Mouse (Mus musculus) liver, embryonic 14.5 days (tissue): Measurements from ENCODE around the gene Wdr73. TPM values are rescaled to one million over a fixed set of nuclear protein-coding genes. Genes with fewer than 3 reads are reported as not detected.

ENCODE experiments used
- ATAC-seq: fragments of 200-750 bp; cut with Nextera tagmentation; 2 replicates; pipeline ENCODE4 v1.8.0; 2017; ENCODE audit warnings: moderate number of reproducible peaks, mild to moderate bottlenecking, moderate library complexity; ENCODE audit not compliant: insufficient read depth
- DNase-seq, 3 experiments: peaks; one replicate each; pipeline ENCODE4 v3.0.0-alpha.2; 2012 to 2013; ENCODE audit warnings: low read depth in 3 of 3, low spot score in 3 of 3
- H3K27ac ChIP-seq: fragments of 300-500 bp; sonication (generic); 2 replicates; pipeline ENCODE4 v1.5.1; 2014; ENCODE audit warnings: moderate library complexity, mild to moderate bottlenecking, control low read depth, inconsistent platforms
- H3K27me3 ChIP-seq: fragments of 300-500 bp; sonication (generic); 2 replicates; pipeline ENCODE4 v1.6.1; 2014; ENCODE audit warnings: mild to moderate bottlenecking, low read length, moderate library complexity; ENCODE audit not compliant: control insufficient read depth, insufficient read depth
- H3K36me3 ChIP-seq: fragments of 300-500 bp; sonication (generic); replicated peaks from 2 replicates; pipeline ENCODE4 v1.6.1; 2014; ENCODE audit warnings: low read depth; ENCODE audit not compliant: control insufficient read depth, insufficient read depth
- H3K4me1 ChIP-seq, 2 experiments: fragments of 200-500 bp in 1 of 2; fragments of 300-500 bp in 1 of 2; sonication (generic) in 1 of 2; replicated peaks; 2 replicates each; pipeline ENCODE4 v1.6.1; 2012 to 2014; ENCODE audit warnings: antibody characterized with exemption in 1 of 2, inconsistent platforms in 1 of 2, low read length in 1 of 2; ENCODE audit not compliant: control insufficient read depth in 2 of 2, insufficient read depth in 2 of 2
- H3K4me2 ChIP-seq: fragments of 300-500 bp; sonication (generic); 2 replicates; pipeline ENCODE4 v1.6.1; 2014; ENCODE audit warnings: low read depth, mild to moderate bottlenecking, control low read depth, moderate library complexity
- H3K4me3 ChIP-seq, 2 experiments: fragments of 200-500 bp in 1 of 2; fragments of 300-500 bp in 1 of 2; sonication (generic) in 1 of 2; 2 replicates each; pipeline ENCODE4 v1.5.1; 2012 to 2014; ENCODE audit warnings: low read depth in 2 of 2, low read length in 2 of 2, mild to moderate bottlenecking in 2 of 2, control low read depth in 1 of 2, inconsistent platforms in 1 of 2, moderate library complexity in 1 of 2; ENCODE audit not compliant: insufficient read depth in 1 of 2
- H3K9ac ChIP-seq: fragments of 300-500 bp; sonication (generic); replicated peaks from 2 replicates; pipeline ENCODE4 v1.6.1; 2014; ENCODE audit warnings: mild to moderate bottlenecking, control low read depth, moderate library complexity
- H3K9me3 ChIP-seq: fragments of 300-500 bp; sonication (generic); 2 replicates; pipeline ENCODE4 v1.6.1; 2016; ENCODE audit warnings: low read length, mixed read lengths; ENCODE audit not compliant: control insufficient read depth
- CTCF ChIP-seq: IDR thresholded peaks from 2 replicates; pipeline ENCODE4 v1.5.1; 2016; ENCODE audit warnings: antibody characterized with exemption, low read depth, control low read depth
- EP300 ChIP-seq: IDR thresholded peaks from 2 replicates; pipeline ENCODE4 v1.6.1; 2016; ENCODE audit warnings: antibody characterized with exemption, low read depth
- WGBS: fragments of 180-500 bp; shearing (Covaris S2); extraction: QIAGEN DNeasy Blood & Tissue Kit; methylation state at CpG from one replicate; pipeline ENCODE4 v1.1.7; 2014; ENCODE audit not compliant: insufficient replicate concordance; 5-methylcytosine and 5-hydroxymethylcytosine counted together
- polyA plus RNA-seq, 2 experiments: library from polyadenylated mRNA; depleted of rRNA in 1 of 2; stranded (reverse) in 1 of 2; unstranded in 1 of 2; fragments of >200 nt; fragmentation: Nextera tagmentation in 1 of 2; extraction: Ambion mirVana in 1 of 2; gene quantifications; 2 replicates each; pipeline versions ENCODE4 v1.2.1 to v1.2.3; 2012 to 2014

The Wdr73 gene
- polyA plus RNA-seq, 2 experiments = 10.7 to 11.8 TPM

DNA sequence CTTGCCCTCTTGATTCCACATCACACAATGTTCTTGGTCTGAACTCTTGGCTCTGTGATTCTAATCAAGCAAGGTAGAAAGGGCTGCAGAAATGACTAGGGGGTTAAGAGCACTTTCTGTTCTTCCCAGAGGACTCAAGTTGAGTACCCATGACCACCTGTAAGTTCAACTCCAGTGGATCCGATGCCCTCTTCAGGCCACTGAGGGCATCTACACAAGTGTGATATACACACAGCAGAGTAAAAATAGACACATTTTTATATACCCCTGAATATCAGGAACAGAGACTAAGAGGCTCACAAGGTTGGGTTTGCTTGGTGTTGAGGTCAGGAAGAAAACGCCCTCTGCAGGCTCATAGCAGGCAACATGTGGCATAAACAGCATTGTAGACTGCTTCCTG lies 27.4 kb downstream of the Wdr73 start:
- Histone ChIP-seq H3K4me3 (no peak overlapping the region), H3K27me3 (no peaks in the 10 kb centered on the region), H3K9ac (no peak overlapping the region), H3K36me3 (no peaks in the 10 kb centered on the region), H3K27ac (no peak overlapping the region), H3K4me1 (no peaks in the 10 kb centered on the region), H3K4me2 (no peak overlapping the region), H3K9me3 (no peaks in the 10 kb centered on the region)
- no peak for ATAC-seq
- WGBS = 71% methylated on average over 2 of the region's 2 CpGs
- 0 out of 2 replicates have a peak, but pooled peaks have one; percentile 8 for TF ChIP-seq CTCF
- TF ChIP-seq EP300 = no peak
- no peak for DNase-seq

DNA sequence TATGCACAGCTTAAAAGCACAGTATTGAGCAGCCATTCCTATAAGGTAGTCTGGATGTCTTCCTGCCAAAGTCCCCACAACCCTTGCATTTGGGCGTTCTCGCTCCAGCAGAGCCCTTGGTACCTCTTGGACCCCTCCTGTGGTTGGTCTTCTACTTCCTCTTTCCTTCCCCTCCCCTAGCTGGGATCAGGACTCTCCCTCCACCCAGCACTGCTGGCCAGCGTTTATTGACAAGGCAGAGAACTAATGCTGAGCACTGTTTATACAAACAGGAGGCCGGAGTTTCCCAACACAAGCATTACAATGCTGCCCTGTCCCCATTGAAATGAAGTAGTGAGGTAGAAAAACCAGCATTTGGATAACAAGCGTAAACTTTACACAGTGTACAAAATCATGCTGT lies 28.0 kb downstream of the Wdr73 start:
- ATAC-seq = no peak
- no peak overlapping the region for H3K9ac ChIP-seq
- no peaks in the 10 kb centered on the region for H3K4me1 ChIP-seq
- no peak overlapping the region for H3K4me3 ChIP-seq
- 39% methylated on average over 5 of the region's 5 CpGs for WGBS
- TF ChIP-seq CTCF (no peak), EP300 (no peak)
- H3K27ac ChIP-seq = no peak overlapping the region
- H3K27me3 ChIP-seq = no peaks in the 10 kb centered on the region
- no peaks in the 10 kb centered on the region for H3K9me3 ChIP-seq
- H3K4me2 ChIP-seq = no peak overlapping the region
- no peak for DNase-seq
- no peaks in the 10 kb centered on the region for H3K36me3 ChIP-seq

DNA sequence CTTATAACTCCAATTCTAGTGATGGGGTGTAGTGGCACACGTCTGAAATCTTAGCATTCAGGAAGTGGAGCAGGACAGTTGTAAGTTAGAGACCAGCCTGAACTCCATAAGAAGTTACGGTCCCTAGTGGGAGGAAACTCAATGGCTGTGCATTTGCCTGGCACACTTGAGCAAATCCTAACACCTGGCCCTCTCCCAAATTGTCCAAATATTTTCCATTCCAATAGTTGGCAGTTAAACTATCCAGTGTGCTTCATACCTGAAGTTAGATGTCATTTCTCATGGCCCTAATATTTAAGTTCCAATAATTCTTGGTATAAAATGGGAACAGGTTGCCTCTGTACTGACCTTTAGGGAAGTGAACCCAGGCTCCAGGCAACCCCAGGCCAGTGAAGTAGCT lies 32.4 kb downstream of the Wdr73 start:
- WGBS = 71% methylated on average over 2 of the region's 2 CpGs
- no peak for TF ChIP-seq EP300
- TF ChIP-seq CTCF = no peak
- ATAC-seq = no peak
- H3K36me3 ChIP-seq = no peaks in the 10 kb centered on the region
- H3K9ac ChIP-seq = no peak overlapping the region
- H3K27ac ChIP-seq = no peak overlapping the region
- no peak overlapping the region for H3K4me2 ChIP-seq
- peaks cover 2 to 15% of the 10 kb centered on the region in 2 experiments; a peak in 3 of 4 replicates for H3K4me1 ChIP-seq
- H3K27me3 ChIP-seq = no peaks in the 10 kb centered on the region
- no peak for DNase-seq
- no peak overlapping the region for H3K4me3 ChIP-seq
- H3K9me3 ChIP-seq = no peaks in the 10 kb centered on the region

DNA sequence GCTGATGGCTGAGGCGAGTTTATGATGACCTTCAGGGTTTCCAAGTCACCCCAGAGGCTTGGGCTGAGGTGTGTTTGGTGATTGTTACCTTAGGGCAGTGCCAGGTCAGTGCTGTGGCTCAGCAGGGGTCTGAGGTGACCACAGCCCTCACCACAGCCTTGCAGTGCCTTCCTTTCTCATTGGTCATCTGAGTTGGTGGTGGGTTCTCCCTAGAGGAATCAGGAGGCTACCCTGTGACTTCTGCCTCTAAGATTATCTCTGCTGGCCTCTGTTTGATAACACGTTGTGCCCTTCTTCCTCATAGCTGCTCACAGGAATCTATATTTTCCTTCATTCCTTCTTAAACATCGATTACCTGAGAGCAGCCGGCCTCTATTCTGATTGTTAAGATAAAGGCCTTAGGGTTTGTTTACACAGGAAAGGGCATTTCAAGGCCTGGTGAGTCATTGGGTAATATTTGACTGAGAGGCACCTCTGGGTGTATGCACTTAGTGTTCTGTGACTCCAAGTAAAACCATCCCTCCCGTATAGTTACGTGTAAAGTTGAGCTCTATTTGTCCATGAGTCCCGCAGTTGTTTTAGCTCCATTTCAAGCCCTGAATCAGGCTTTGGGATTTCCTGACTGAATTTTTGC lies 34.4 kb downstream of the Wdr73 start:
- no peak for ATAC-seq
- DNase-seq = no peak
- Histone ChIP-seq H3K4me1 (peaks cover 2 to 18% of the 10 kb centered on the region in 2 experiments; a peak in 3 of 4 replicates), H3K27me3 (no peaks in the 10 kb centered on the region), H3K36me3 (no peaks in the 10 kb centered on the region), H3K4me3 (no peak overlapping the region), H3K27ac (no peak overlapping the region), H3K9me3 (no peaks in the 10 kb centered on the region), H3K4me2 (no peak overlapping the region), H3K9ac (no peak overlapping the region)
- TF ChIP-seq EP300 = no peak
- TF ChIP-seq CTCF = no peak
- WGBS = 41% methylated on average over 7 of the region's 7 CpGs

DNA sequence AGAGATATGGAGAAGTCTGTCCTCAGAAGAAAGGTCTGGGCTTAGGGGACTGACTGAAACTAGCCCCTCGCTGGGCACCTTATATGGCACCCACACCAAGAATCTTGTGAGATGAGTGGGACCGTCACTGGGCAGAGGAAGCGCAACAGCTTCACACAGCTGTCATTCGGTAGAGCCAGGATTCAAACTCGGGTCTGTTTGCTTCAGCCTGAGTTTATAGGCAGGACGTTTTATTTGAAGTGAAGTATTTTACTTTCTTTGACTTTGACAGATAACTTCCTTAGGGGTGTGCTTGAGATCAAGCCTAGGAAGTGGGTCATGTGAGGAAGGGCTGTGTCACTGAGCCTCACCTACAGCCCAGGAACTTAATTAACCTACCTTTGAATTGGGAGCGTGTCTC lies 35.5 kb downstream of the Wdr73 start:
- no peak for DNase-seq
- Histone ChIP-seq H3K36me3 (no peaks in the 10 kb centered on the region), H3K27ac (no peak overlapping the region), H3K9ac (no peak overlapping the region), H3K4me1 (peaks cover 2 to 18% of the 10 kb centered on the region in 2 experiments; a peak in 3 of 4 replicates), H3K4me2 (no peak overlapping the region), H3K4me3 (no peak overlapping the region), H3K27me3 (no peaks in the 10 kb centered on the region), H3K9me3 (no peaks in the 10 kb centered on the region)
- WGBS = 58% methylated on average over 7 of the region's 7 CpGs
- TF ChIP-seq CTCF = no peak
- TF ChIP-seq EP300 = no peak
- no peak for ATAC-seq
